Mouse (Mus musculus): ENCODE measurements around the gene Ncoa1.

Ncoa1 gene

DNA sequence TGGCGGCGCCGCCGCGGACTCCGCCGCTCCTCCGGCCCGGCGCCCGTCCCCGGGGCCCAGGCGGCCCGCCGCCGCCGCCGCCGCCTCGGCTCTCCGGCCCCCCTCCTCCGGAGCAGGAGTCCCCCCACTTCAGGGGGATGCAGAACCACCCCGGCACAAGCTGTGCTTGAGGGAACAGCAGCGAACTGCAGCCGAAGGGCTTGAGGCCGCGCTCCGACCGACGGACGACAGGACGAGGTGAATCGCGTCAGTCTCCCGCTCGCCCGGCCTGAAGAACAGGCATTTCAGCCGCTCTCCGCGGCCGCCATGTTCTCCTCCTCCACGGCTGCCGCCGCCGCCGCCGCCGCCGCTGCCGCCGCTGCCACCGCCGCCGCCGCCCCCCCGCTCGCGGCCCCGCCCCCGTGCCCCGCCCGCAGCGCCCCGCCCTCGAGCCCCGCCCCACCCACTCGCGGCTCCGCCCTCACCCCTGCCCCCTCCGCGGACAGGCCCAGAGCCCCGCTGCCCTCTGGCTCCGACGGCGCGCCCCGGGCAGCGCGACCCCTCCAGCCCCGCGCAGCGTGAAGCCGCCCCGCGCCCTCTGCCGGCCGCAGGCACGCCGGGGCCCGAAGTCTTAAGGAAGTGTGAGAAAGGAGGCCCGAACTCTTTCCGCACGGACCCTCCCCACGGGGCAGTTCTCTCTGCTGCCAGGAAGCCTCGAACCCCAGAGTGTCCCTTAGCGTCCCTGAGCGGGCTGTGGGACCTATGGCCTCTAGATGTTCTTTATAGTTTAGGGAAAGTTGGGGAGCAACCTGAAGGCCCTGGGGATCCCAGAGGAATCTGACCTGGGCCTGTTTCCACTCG is at the start of gene Ncoa1:
Gene Ncoa1 (minus strand): TSS at position 351 of the 840 bp plus-strand sequence.
- DNase-seq = peak; percentile 84 to 90

DNA sequence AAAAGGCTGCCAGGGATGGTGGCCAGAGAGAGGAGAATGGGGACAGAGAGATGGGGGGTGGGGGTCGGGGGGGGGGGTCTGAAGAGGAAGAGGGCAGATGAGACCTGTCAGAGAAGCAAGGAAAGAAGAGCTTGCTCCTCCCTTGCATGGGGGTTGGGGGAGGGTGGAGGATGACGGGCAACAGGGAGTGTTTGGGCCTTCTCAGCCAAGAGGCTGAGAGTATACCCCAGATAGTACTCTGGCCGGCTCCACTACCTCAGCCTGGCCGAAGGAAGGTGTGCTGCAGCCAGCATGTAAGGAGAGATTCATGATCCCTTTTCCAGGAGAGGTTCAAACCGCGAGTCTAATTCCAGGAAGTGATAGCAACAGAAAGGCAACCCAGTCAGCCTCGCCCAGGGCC is 47.6 kb upstream of the Ncoa1 start:
- DNase-seq = peak in 1 of 2 experiments; percentile 20

DNA sequence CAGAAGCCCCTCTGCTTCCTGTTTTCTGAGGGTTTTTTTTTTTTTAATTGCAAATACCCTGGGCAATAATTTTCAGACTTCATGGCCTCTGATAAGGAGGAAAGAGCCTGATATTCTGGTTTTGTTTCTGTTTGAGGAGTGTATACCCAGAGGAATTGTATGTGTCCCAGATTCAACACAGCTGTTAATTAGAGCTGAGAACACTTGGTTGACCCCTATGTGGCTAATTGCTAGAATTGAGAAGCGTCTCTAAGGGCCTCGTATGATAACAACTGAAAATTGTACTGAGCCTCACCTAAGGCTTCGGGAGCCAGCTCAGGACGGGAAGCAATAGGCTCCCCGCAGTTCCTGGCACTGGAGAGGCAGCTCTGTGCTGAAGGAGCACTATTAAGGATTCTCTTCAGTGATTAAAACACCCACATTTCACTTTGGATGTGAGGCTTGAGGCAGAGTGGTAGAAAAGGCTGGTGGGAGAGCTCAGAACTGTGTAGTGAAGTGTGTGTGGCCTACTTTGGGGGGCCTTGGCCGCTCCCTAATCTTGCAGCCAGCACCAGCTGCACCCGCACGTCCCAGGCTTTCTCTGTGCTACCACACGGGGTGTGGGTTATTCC is 46.8 kb upstream of the Ncoa1 start:
- DNase-seq = peak in 1 of 2 experiments; percentile 27

DNA sequence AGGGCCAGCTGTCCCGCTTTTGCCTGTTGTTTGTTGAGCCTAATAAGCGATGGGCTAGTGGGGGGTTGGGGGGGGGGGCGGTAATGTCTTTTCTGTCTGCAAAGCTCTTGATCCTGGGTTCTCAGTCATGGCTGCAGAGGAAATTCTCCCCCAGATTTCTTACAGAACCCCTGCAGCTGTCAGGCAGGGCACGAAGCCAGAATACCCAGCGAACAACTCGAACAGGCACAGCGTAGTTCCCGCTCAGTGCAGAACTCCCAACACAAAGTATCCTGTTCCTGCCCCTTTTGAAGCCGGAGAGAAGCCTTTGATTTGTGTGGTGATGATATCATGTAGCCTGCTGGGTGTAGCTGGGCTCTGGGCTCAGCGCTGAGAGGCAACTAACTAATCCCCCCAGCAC is 46.2 kb upstream of the Ncoa1 start:
- DNase-seq = peak; percentile 82 to 87

DNA sequence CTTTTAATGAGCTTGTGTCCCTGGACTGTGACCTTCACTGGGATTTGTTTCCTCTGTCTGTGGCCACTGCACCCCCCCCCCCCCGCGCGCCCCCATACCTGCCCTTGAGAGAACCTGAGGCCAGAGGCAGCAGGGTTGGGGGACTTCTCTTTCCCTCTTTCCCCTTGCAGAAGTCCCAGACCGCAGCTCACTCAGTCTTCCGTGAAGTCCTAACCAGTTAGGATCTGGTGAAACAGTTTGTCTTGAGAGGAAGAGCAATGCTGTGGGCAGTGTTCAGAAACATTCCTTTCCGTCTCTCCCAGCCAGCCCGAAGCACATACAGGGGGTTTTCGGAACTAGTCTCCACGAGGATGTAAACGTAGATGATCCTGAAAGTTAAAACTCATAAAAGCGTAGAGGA is 42.0 kb upstream of the Ncoa1 start:
- peak in 1 of 2 experiments; percentile 19 for DNase-seq

DNA sequence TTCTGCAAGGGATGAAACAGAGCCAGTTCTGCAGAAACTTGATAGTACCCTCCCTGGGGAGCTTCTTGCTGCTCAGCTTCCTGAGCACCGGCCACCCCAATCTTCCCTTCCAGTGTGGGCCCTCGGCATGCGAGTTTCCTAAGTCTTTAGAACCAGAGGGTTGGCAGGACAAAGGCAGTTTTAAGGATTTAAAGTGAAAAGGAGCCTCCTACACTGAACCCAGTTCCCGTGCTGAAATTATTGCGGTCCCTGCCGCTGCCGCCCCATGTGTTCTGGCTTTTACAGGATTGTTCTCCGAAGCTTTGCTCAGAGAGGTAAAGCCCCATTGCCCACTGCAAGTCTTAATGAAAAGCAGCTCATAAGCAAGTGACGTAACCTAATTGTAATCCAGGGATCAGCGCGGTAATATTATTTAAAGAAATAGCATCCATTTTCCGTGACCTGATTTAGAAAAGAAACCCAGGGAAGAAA is 32.6 kb upstream of the Ncoa1 start:
- DNase-seq = peak; percentile 25 to 43

DNA sequence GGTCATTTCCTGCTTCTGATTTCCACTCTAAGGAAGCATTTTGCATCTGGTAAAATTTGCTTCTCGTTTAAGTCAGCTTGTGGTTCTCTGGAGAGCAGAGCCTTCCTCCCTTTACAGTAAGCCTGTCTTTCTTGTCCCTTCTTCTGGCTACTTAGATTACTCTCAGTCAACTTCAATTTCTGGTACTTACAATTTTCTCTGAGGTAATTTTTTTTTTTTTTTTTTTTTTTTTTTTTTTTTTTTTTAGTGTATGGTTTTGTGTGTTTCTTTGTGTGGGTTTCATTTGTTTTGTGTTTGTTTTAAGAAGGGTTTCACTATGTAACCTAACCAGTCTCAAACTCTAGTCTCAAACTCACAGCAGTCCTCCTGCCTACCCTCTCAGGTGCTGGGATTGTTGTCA is 31.2 kb upstream of the Ncoa1 start:
- no peak for DNase-seq

DNA sequence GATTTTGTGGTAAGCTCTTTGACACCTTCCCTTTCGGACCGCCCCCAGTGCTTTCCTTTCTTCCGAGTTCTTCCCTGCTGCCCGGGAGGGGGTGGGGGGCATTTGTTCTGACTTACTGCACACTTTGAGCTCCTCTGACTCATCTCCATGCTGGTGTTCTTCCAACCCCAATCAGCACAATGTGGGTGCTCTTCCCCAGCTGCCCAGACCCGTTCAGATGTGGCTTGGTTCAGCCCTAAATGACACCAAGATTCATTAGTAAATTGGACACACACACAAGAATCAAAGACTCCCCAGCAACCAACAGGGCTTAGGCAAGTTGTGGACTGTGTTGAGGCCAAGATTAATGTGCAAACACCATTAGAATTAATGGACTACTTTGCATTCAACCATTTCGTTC is 30.5 kb upstream of the Ncoa1 start:
- no peak for DNase-seq

DNA sequence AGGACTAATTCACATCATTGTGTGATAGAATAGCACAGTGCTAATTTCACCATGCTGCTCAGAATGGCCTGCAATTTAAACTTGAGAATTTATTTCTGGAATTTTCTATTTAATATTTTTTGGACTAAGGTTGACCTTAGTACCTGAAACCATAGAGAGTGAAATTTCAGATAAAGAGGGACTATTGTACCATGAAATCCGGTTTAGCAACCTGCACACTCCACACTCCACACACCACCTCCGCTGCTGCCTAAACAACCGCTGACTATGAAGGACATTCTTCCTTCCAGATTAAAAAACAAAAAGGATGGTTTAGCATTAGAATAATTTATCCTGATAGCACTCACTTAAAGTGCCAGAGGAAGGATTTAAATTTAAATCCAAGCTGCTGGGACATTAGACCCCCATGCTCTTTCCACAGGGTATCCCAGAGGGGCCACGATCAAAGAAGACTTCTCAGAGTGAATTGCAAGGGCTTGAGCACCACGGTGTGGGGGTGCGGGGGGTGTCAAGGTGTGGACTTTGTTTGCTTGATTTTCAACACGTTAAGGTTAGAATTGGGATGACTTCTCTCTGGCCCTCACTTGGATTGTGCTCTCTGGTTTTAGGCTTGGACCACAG is 29.9 kb upstream of the Ncoa1 start:
- no peak for DNase-seq

DNA sequence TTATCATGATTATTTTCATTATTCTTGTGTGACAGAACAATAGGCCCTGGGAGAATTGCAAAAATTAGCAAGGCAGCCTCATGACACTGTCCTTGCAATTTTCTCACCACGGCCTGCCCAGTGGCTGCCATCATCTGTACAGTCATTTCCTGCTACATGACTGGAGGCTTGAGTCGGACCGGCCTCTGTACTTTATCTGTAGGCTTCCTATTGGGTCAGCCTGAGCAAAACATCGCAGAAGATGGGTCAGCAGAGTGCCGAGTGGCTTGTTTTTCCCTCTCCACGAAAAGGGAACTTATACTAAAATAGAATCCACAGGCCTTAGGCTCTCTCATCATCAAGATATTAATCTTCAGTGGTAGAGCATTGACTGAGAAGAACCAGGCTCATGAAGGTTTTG is 28.3 kb upstream of the Ncoa1 start:
- DNase-seq = no peak

DNA sequence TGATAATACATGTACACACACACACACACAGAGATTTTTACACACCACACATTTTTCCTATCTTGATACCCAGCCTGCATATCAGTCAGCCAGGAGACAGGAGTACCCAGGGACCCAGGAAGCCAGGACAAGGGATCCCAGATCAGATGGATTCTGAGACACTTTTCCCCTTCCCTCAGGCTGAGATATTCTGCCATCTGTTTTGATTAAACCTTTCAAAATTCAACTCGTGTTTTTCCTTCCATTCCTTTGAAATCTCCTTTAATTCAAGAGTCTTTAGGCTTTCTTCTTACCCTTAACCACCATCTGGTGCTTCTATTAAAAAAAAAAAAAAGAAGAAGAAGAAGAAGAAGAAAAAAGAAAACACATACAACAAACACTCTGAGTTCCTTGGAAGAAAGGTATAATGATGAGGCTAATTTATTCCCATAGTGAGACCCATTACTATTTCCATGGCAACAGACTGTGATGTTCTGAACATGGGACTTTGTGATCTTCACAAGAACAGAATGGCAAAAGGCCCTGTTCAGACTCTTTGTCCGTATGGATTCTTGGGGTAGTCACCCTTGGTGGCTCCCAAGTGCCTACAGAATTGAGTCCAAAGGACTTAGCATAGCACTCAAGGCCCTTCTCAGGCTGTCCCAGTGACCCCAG is 26.8 kb upstream of the Ncoa1 start:
- DNase-seq = no peak

DNA sequence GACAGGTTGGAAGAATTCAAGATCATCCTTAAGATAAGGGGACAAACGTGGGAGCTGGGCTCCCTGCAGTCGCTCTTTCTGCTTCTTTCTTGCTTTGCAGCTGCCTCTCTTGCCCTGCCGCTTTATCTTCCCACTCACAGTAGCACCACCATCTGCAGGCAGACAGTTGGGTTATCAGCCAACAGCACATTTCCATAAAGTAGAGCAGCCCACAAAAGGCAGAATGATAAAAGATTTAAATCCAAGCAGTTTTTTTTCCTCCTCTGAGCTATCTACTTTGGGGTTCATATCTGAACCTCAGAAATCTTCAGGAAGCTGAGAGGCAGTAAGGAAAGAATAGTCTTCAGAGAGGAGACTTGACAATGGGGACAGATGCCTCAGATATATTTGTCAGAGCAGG is 24.9 kb upstream of the Ncoa1 start:
- DNase-seq = no peak

DNA sequence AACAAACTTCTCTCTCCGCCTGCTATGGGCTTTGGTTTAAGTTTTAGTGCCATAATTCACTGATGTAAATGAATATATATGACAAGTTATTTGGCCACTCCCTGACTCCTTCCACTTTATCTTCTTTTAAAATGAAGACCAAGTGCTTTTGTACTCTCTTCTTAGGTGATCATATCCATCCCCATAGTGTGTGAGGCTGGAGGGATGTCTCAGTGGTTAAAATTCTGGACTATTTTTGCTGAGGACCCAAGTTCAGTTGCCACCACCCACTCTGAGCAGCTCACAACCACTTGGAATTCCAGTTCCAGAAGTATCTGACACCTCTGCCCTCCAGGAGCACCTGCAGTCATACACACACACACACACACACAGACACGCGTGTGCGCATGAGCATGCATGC is 23.5 kb upstream of the Ncoa1 start:
- DNase-seq = no peak

DNA sequence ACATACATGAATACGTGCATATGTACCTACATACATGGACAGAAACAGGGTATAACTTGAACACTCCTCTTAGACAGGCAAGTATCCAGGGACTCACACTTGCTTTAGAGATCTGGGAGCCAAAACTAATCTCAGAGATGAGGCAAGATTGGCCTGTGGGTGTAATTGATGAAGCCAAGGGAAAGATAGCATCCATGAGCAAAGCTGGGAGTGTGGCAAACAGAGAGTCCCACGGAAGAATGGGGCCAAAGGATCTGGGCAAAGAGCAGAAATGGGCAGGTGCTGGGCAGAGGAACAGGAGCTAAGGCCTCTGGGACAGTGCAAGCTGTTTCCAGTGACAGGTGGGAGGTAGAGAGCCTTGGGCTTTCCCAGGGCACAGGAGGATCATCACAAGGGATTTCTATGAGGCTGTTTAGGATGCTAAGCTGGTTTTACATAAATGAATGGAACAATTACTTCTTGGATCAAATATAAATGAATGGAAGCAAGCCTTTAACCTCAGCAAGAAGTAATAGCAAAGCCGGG is 22.7 kb upstream of the Ncoa1 start:
- no peak for DNase-seq

DNA sequence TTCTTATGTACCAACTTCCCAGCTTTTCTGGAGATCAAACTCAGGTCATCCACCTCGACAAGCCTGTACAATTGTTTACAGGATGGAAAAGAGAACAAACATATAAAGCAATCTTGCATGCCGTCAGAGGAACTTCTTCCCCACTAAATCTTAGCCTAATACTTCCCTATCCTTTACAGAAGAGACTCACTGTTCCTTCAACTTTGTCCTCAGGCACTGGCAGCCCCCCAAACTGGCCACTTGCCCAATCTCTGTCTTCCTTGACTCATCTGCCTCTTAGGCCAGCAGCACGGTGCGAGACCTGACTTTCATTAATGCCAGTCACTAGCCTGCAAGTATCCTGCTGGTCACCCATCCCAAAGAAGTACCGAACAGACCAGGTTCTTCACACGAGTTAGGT is 11.4 kb upstream of the Ncoa1 start:
- DNase-seq = peak; percentile 51 to 62

DNA sequence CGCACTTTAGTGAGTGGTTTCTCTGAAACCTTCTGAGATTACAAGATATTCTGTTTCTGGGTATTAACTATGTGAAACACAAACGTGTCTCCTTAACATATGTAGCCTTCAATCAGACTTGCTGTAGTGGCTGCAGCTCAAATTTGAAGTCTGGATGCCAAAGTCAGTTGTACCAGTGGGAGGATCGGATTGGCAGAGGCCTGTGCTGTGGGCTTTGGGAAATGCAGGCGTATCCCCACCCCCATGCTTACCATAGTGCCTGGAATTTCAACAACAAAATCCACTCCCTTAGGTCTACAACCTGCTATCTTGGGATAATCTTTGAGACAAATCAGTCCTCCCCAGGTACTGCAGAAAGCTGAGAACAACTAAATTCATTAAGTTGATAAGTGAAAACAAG is 6.4 kb upstream of the Ncoa1 start:
- DNase-seq = no peak

DNA sequence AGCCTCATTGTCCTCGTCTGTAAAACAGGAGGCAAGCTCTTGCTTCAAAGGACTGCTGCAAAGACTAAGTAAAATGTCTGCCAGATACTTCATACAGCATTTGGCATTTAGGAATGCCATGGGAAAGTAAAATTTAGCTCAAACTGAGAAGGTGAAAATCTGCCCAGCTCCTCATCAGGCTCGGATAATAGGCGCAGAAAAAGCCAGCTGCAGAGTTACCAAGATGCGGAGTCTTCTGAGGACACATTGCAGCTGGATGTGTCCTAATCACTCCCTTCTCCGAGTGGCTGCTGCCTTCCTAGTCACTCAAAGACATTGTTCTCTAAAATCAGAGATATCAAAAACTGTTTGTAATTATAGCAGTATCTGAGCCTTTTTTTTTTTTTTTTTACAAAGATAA is 4.7 kb upstream of the Ncoa1 start:
- DNase-seq = no peak

DNA sequence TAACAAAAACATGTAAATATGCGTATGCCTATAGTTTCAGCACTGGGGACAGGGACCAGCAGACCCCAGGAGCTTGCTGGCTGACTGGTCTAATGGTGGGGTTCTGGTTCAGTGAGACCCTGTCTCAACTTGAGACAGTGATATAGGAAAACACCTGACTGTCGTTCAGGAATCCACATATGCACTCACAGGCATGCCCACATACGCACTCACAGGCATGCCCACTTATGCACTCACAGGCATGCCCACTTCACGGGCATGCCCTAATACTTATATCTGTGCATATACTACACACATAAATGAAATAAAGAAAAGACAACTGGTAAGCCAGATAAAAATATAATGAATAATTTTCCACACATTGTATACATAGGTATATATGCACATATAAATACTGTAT is 3.3 kb upstream of the Ncoa1 start:
- no peak for DNase-seq

DNA sequence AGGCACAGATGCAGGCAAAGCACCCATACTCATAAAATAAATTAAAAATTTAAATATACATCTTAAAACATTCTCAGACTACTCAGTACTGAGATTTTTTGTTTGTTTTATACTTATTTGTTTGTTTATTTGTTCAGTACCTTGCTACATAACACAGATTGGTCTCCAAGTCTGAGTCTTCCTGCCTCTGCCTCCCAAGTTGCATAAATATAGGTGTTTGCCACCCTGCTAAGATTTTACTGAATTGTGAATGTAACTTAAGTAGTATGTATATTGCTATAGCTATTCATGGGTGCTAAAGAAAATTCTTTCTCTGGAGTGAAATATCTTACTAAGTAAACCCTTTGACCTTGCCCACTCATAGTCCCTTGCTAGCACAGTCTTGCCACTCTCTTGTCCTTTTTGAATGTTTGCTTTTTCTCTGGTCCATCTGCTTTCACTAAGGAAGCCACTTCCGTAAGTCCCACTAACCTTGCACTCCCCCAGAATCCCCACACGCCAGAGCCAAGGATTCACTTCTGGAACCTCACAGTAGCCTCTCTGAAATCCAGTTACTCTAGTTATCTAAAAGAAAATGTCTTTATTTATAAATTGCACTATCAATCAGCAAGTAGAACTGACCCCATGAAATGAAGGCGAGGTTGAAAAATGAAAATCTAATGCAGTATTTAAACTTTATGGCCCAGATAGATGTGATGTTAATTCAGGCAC is 2.3 kb upstream of the Ncoa1 start:
- no peak for DNase-seq

DNA sequence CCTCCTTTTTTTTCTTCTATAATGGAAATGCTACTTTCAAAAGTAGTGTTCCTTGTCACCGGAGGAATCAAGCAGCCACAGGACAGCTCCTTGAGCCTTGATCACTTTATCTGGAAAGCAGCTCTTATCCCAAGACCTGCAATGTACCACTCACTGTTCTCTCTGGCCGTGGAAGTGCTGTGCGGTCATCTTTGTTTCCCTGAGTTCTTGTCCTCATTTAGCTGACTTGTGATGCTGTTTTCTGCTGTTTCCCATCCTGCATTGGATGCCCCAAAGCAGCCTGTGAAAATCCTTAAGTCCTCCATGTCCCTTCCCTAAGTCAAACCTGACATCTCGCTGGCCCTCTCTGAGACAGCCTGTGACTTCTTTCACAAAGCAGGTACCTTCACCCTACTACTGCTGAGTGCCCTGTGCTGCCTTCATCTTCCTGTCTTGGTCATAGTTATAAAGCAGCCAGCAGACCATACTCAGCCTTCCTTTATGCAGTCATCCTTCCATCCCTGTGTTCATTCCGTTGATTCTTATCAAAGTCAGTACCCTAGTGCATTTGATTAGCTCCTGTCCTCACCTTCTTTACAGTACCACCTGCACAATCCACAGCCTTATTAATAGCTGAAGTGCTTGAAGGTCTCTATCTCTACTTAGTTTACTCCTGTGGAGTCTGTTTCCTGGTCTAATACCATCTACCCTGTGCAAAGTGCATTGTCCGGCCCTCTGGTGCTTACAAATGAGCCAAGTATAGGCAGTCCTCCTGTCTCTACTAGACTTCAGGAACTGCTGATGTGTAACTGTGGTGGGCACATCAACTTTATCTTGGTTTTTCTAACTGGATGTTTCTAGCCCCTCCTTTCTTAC is 1.2 kb upstream of the Ncoa1 start:
- no peak for DNase-seq

DNA sequence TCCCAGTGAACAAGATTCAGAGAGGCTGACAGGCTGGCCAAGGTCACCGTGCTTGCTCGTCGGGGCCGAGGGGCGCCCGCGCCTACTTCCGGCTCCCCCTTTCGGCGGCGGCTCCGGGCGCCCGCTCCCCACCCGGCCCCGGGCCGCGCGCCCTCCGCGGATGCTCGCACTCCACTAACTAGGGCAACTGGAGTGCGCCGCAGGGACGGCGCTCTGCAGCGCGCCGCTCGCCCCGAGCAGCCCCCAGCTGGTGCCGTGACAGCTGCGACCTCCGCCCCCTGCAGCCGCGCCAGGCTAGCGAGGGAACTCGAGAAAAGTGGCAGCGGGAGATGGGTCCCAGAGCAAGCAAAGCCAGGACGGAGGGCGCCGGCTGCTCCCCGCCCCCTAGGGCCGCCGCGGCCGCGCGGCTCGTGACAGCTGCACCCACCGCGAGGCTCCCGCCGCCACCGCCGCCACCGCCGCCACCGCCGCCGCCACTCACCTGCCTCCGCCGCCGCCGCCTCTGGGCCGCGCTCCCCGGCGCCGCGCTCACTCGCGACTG is 621 bp downstream of the Ncoa1 start:
- peak; percentile 65 to 79 for DNase-seq

Measured in kidney, postnatal 4 days (tissue).